Mouse (Mus musculus) stomach, postnatal 0 days (tissue): ENCODE measurements around the gene Ap1m1. TPM values are rescaled to one million over a fixed set of nuclear protein-coding genes. Genes with fewer than 3 reads are reported as not detected.

Experiments used
- ATAC-seq: fragments of 200-750 bp; cut with Nextera tagmentation; 2 replicates; pipeline ENCODE4 v1.8.0; 2017; ENCODE audit not compliant: low FRiP score, low TSS enrichment
- DNase-seq: peaks from one replicate; pipeline ENCODE4 v3.0.0-alpha.2; 2016; ENCODE audit warnings: low spot score
- H3K27ac ChIP-seq: fragments of 300-500 bp; sonication (generic); replicated peaks from 2 replicates; pipeline ENCODE4 v1.5.1; 2014; ENCODE audit warnings: mild to moderate bottlenecking, control low read depth
- H3K27me3 ChIP-seq: fragments of 300-500 bp; sonication (generic); 2 replicates; pipeline ENCODE4 v1.6.1; 2014; ENCODE audit warnings: low read length; ENCODE audit not compliant: control insufficient read depth, insufficient read depth
- H3K36me3 ChIP-seq: fragments of 300-500 bp; sonication (generic); 2 replicates; pipeline ENCODE4 v1.6.1; 2014; ENCODE audit warnings: low read length, mixed read lengths; ENCODE audit not compliant: control insufficient read depth, insufficient read depth
- H3K4me1 ChIP-seq: fragments of 300-500 bp; sonication (generic); replicated peaks from 2 replicates; pipeline ENCODE4 v1.6.1; 2014; ENCODE audit warnings: antibody characterized with exemption; ENCODE audit not compliant: control insufficient read depth, insufficient read depth
- H3K4me2 ChIP-seq: fragments of 300-500 bp; sonication (generic); replicated peaks from 2 replicates; pipeline ENCODE4 v1.6.1; 2014; ENCODE audit warnings: low read depth, mild to moderate bottlenecking, control low read depth, moderate library complexity
- H3K4me3 ChIP-seq: fragments of 300-500 bp; sonication (generic); 2 replicates; pipeline ENCODE4 v1.5.1; 2014; ENCODE audit warnings: low read depth, low read length, control low read depth
- H3K9ac ChIP-seq: fragments of 300-500 bp; sonication (generic); 2 replicates; pipeline ENCODE4 v1.6.1; 2014; ENCODE audit warnings: mild to moderate bottlenecking, low read length, control low read depth, mixed read lengths
- H3K9me3 ChIP-seq: fragments of 300-500 bp; sonication (generic); 2 replicates; pipeline ENCODE4 v1.6.1; 2016; ENCODE audit warnings: low read length; ENCODE audit not compliant: control insufficient read depth
- CTCF ChIP-seq: IDR thresholded peaks from 2 replicates; pipeline ENCODE4 v1.5.1; 2016; ENCODE audit warnings: antibody characterized with exemption, low read depth, mild to moderate bottlenecking, moderate library complexity
- EP300 ChIP-seq: optimal IDR thresholded peaks from 2 replicates; pipeline ENCODE3; 2016; ENCODE audit warnings: antibody characterized with exemption
- WGBS: fragments of 180-500 bp; shearing (Covaris S2); extraction: QIAGEN DNeasy Blood & Tissue Kit; methylation state at CpG from one replicate; pipeline ENCODE4 v1.1.7; 2014; 5-methylcytosine and 5-hydroxymethylcytosine counted together
- polyA plus RNA-seq: library from polyadenylated mRNA; unstranded; fragments of >200 nt; fragmentation: Nextera tagmentation; extraction: Ambion mirVana; gene quantifications from 2 replicates; pipeline ENCODE4 v1.2.1, GENCODE M21; 2015

Gene Ap1m1
- polyA plus RNA-seq, 1 experiment from 2014 or later, result 38.2 TPM

- H3K27me3 ChIP-seq, result no peaks in the 10 kb centered on the region
- H3K36me3 ChIP-seq, result peaks cover 3% of the 10 kb centered on the region
- no peak for DNase-seq
- 90% methylated on average over 1 of the region's 1 CpGs for WGBS
- H3K4me2 ChIP-seq, result no peak overlapping the region
- no peak overlapping the region for H3K4me3 ChIP-seq
- H3K4me1 ChIP-seq, result no peaks in the 10 kb centered on the region
- no peaks in the 10 kb centered on the region for H3K9me3 ChIP-seq
- no peak overlapping the region for H3K9ac ChIP-seq
- ATAC-seq, result no peak
- no peak overlapping the region for H3K27ac ChIP-seq
- TF ChIP-seq EP300 (no peak), CTCF (no peak)
These were observed 2.4 kb downstream of the Ap1m1 start for GRCm38 (mm10) chr8:72242226-72242625.

DNA sequence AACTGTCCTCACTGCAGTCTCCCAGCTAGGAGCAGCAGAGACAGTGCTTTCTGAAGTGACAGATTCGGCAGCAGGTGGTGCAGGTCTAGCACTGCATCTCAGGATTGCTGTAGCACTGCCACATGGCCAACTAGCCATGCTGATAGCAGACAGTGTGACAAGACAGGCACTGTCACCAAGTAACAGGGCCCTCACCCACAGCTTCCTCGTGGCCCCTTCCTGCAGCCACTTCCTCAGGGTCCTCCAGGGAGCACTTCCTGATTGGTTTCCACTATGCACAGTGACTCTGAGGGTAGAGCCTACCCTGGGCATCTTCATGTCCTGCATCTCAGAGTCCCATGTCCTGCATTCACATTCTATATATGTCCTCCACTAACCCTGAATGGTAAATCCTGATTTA is 4.8 kb downstream of the Ap1m1 start:
- no peaks in the 10 kb centered on the region for H3K9me3 ChIP-seq
- no peak overlapping the region for H3K4me2 ChIP-seq
- no peak for DNase-seq
- ATAC-seq, result no peak
- H3K4me3 ChIP-seq, result no peak overlapping the region
- H3K4me1 ChIP-seq, result no peaks in the 10 kb centered on the region
- H3K36me3 ChIP-seq, result peaks cover 3% of the 10 kb centered on the region
- 61% methylated on average over 2 of the region's 2 CpGs for WGBS
- H3K27me3 ChIP-seq, result no peaks in the 10 kb centered on the region
- H3K9ac ChIP-seq, result no peak overlapping the region
- no peak for TF ChIP-seq EP300
- no peak for TF ChIP-seq CTCF
- H3K27ac ChIP-seq, result no peak overlapping the region

DNA sequence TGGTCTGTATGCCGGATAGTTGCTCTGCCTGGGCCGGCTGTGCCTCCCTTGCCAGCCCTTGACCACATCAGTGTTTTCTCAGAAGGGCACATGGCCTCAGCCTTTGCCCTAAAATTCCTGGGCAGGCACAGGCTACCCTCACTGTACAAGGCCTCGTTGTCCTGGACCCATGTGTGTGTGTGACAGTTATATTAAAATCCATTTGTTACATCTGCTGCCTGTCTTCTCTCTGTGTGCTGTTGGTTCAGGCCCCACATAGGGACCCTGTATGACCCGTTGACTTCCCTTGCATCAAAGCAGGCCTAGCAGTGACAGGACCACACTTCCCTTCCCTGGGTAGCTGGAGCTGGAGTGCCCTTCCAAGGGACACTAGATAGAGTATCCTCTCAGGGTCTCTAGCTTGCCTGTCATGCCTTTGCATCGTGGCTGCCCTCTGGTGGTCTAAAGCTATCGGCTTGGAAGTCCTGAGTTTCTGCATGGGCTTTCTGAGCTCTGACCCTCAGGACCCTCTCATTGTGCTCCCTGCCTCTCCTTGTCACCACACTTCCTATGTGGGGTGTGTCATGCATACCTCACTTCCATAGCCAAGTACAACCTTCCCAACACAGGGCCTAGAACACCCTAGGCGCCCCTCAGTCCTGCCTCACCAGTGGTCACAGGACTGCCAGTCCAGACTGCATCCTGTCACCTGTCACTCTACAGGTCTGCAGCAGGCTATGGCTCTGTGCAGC is 17.5 kb downstream of the Ap1m1 start:
- H3K27ac ChIP-seq, result no peak overlapping the region
- H3K4me3 ChIP-seq, result no peak overlapping the region
- H3K9ac ChIP-seq, result no peak overlapping the region
- DNase-seq (peak; percentile 38), ATAC-seq (peak; percentile 24; the same call in 1 of the 2 replicates)
- no peak overlapping the region for H3K4me2 ChIP-seq
- WGBS, result 51% methylated on average over 7 of the region's 7 CpGs
- no peaks in the 10 kb centered on the region for H3K9me3 ChIP-seq
- TF ChIP-seq EP300 (no peak), CTCF (peak; percentile 76)
- H3K36me3 ChIP-seq, result peaks cover 3% of the 10 kb centered on the region; the same call in 1 of the 2 replicates
- H3K4me1 ChIP-seq, result no peaks in the 10 kb centered on the region
- H3K27me3 ChIP-seq, result no peaks in the 10 kb centered on the region

DNA sequence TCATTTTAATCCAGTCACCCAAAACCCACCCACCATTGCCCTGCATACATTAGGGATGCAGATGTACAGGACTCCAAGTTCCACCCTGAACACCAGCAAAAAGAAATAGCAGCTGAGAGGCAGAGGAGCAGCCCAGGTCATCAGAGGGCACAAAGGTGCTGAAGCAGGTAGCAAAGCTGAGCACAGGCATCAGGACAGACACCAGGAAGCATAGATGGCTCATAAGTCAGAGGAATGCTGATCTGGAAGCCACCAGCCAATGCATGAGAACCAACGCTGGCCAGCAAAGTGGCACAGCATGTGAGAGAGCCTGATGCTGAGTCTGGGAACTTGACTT is 18.1 kb downstream of the Ap1m1 start:
- H3K4me3 ChIP-seq, result no peak overlapping the region
- no peak overlapping the region for H3K4me2 ChIP-seq
- H3K9me3 ChIP-seq, result no peaks in the 10 kb centered on the region
- no peaks in the 10 kb centered on the region for H3K27me3 ChIP-seq
- no peaks in the 10 kb centered on the region for H3K4me1 ChIP-seq
- ATAC-seq (no peak), DNase-seq (no peak)
- H3K27ac ChIP-seq, result no peak overlapping the region
- TF ChIP-seq CTCF, result no peak
- TF ChIP-seq EP300, result no peak
- H3K9ac ChIP-seq, result no peak overlapping the region
- H3K36me3 ChIP-seq, result no peaks in the 10 kb centered on the region
- 86% methylated on average over 1 of the region's 1 CpGs for WGBS

GRCm38 (mm10) chr8:72259862-72260261 is 20.0 kb downstream of the Ap1m1 start:
- DNase-seq, result no peak
- no peaks in the 10 kb centered on the region for H3K36me3 ChIP-seq
- H3K27me3 ChIP-seq, result no peaks in the 10 kb centered on the region
- H3K9me3 ChIP-seq, result no peaks in the 10 kb centered on the region
- H3K4me1 ChIP-seq, result no peaks in the 10 kb centered on the region
- no peak for ATAC-seq
- no peak overlapping the region for H3K9ac ChIP-seq
- no peak overlapping the region for H3K4me3 ChIP-seq
- no peak overlapping the region for H3K27ac ChIP-seq
- H3K4me2 ChIP-seq, result no peak overlapping the region
- 47% methylated on average over 2 of the region's 2 CpGs for WGBS
- no peak for TF ChIP-seq CTCF

- H3K4me2 ChIP-seq, result no peak overlapping the region
- no peak overlapping the region for H3K4me3 ChIP-seq
- no peaks in the 10 kb centered on the region for H3K9me3 ChIP-seq
- DNase-seq (no peak), ATAC-seq (no peak)
- no peaks in the 10 kb centered on the region for H3K4me1 ChIP-seq
- H3K9ac ChIP-seq, result no peak overlapping the region
- no peak for TF ChIP-seq CTCF
- TF ChIP-seq EP300, result no peak
- no peak overlapping the region for H3K27ac ChIP-seq
- H3K36me3 ChIP-seq, result no peaks in the 10 kb centered on the region
- no peaks in the 10 kb centered on the region for H3K27me3 ChIP-seq
- whole genome bisulfite sequencing, result 54% methylated on average over 4 of the region's 4 CpGs
These were observed 20.8 kb downstream of the Ap1m1 start for GRCm38 (mm10) chr8:72260585-72260984.
